Comparison of ENCODE assay signal across 8 mouse cellular contexts in the genomic region with DNA sequence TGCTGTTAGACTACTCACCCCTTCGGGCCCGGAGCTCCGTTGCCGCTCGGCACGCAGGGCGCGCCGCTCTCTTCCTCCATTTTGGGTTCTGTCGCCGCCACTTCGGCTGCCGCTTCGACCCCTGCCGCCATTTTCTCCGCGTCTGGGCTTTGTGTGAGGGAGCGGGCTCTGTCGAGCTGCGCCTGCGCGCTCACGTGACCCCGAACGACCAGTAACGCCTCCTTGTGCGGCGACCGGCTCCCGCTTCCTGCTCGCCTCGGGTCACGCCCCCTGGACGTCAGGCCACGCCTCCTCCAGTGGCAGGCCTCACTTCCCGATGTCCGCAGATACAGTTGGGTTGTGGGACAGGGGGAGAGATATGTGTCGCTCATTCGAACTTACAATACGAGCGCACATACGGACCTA. TPM values are rescaled to one million over a fixed set of nuclear protein-coding genes. Genes with fewer than 3 reads are reported as not detected.
DNase-seq lines count a peak whose midpoint lies in the region; ATAC-seq and TF ChIP-seq lines count a peak whose summit lies in the region.

No protein-coding gene starts in this region.

- peak; percentile 92 for ATAC-seq in erythroblast, adult 5-6 weeks (replicated peaks; ENCODE audit: low FRiP score, poor library complexity, severe bottlenecking)
- ATAC-seq in heart, embryonic 11.5 days (replicated peaks; ENCODE audit: insufficient number of reproducible peaks, low FRiP score, low TSS enrichment): peak; percentile 96
- ATAC-seq in kidney, embryonic 16.5 days (ENCODE audit: low FRiP score, low TSS enrichment): peak; percentile 97

- peak overlapping the region; percentile 83 for H3K4me3 ChIP-seq in heart, embryonic 11.5 days (ENCODE audit: low read depth, low read length)
- peak overlapping the region; percentile 98 for H3K4me3 ChIP-seq in kidney, embryonic 16.5 days (ENCODE audit: low read length)
- peak overlapping the region; percentile 86 for H3K4me3 ChIP-seq in liver, adult 2 months (ENCODE audit: insufficient read depth, low read depth, low read length)
- peak overlapping the region; percentile 93 for H3K4me3 ChIP-seq in myocyte

- H3K9ac ChIP-seq in heart, embryonic 11.5 days (ENCODE audit: low read depth, low read length): peak overlapping the region; percentile 100
- H3K9ac ChIP-seq in kidney, embryonic 16.5 days (replicated peaks; ENCODE audit: low read length): peak overlapping the region; percentile 99
- H3K9ac ChIP-seq in liver, adult 2 months (ENCODE audit: low read depth, low read length): peak overlapping the region; percentile 94

- H3K36me3 ChIP-seq in heart, embryonic 11.5 days (ENCODE audit: control insufficient read depth, insufficient read depth, low read length): no peaks in the 10 kb centered on the region; the same call in 1 of the 2 replicates
- H3K36me3 ChIP-seq in kidney, embryonic 16.5 days (ENCODE audit: insufficient read depth, low read length): no peaks in the 10 kb centered on the region
- peaks cover under 1% of the 10 kb centered on the region for H3K36me3 ChIP-seq in liver, adult 2 months (ENCODE audit: control insufficient read depth, insufficient read depth, low read length)
- no peaks in the 10 kb centered on the region for H3K36me3 ChIP-seq in myocyte (ENCODE audit: control insufficient read depth, insufficient read depth)
- H3K36me3 ChIP-seq in splenic B cell, adult 2 months (ENCODE audit: control insufficient read depth, insufficient read depth, low read length, poor library complexity, severe bottlenecking): no peaks in the 10 kb centered on the region

- no peaks in the 10 kb centered on the region for H3K9me3 ChIP-seq in heart, embryonic 11.5 days (replicated peaks; ENCODE audit: control insufficient read depth, low read length)
- no peaks in the 10 kb centered on the region for H3K9me3 ChIP-seq in kidney, embryonic 16.5 days (ENCODE audit: low read length)

- no peak for TF ChIP-seq CTCF in liver, adult 2 months (IDR thresholded peaks at IDR 0.05; ENCODE audit: low read depth, low read length)

- peak overlapping the region; percentile 96 for H3K27ac ChIP-seq in heart, embryonic 11.5 days (ENCODE audit: low read depth, low read length)
- peak overlapping the region; percentile 96 for H3K27ac ChIP-seq in kidney, embryonic 16.5 days (ENCODE audit: low read length)
- peak overlapping the region; percentile 83 for H3K27ac ChIP-seq in liver, adult 2 months (replicated peaks; ENCODE audit: insufficient read depth, low read depth, low read length)

- TF ChIP-seq POLR2A in liver, adult 2 months (IDR thresholded peaks at IDR 0.05; ENCODE audit: extremely low read depth, insufficient read depth, low read length): peak; percentile 89
- TF ChIP-seq POLR2A in myocyte (IDR thresholded peaks at IDR 0.05; ENCODE audit: insufficient read length, low read depth): peak; percentile 93

- peak overlapping the region; percentile 84 for H3ac ChIP-seq in myocyte (ENCODE audit: control insufficient read depth, insufficient read length)

- H3K79me2 ChIP-seq in liver, adult 2 months (ENCODE audit: control insufficient read depth, insufficient read depth, low read length): peaks cover 14% of the 10 kb centered on the region; the same call in 1 of the 2 replicates
- H3K79me2 ChIP-seq in myocyte (ENCODE audit: control insufficient read depth, insufficient read depth): peaks cover 51% of the 10 kb centered on the region

- WGBS in heart, embryonic 11.5 days (ENCODE audit: insufficient replicate concordance): 0% methylated on average over 42 of the region's 42 CpGs
- WGBS in kidney, embryonic 16.5 days: 0% methylated on average over 41 of the region's 42 CpGs
- under 1% methylated on average over 42 of the region's 42 CpGs for WGBS in liver, adult 2 months

- peaks cover 22% of the 10 kb centered on the region for H3K4me1 ChIP-seq in heart, embryonic 11.5 days (ENCODE audit: control insufficient read depth, insufficient read depth, low read length)
- peaks cover 27% of the 10 kb centered on the region for H3K4me1 ChIP-seq in kidney, embryonic 16.5 days (ENCODE audit: insufficient read depth, low read length)
- peaks cover 11% of the 10 kb centered on the region for H3K4me1 ChIP-seq in liver, adult 2 months (ENCODE audit: control insufficient read depth, insufficient read depth, low read length)

- DNase-seq in B cell, adult 2 months: peak; percentile 99
- DNase-seq in brain, adult 2 months (ENCODE audit: low read depth, low spot score): peak; percentile 98
- peak; percentile 85 for DNase-seq in liver, adult 2 months (ENCODE audit: extremely low read depth, low read depth, low spot score)
- peak; percentile 99 for DNase-seq in splenic B cell, adult 2 months (ENCODE audit: low read depth, low spot score)

- no peaks in the 10 kb centered on the region for H3K27me3 ChIP-seq in heart, embryonic 11.5 days (ENCODE audit: control insufficient read depth, insufficient read depth, low read length)
- no peaks in the 10 kb centered on the region for H3K27me3 ChIP-seq in kidney, embryonic 16.5 days (ENCODE audit: insufficient read depth, low read length)
- H3K27me3 ChIP-seq in liver, adult 2 months (ENCODE audit: control insufficient read depth, insufficient read depth, low read length): no peaks in the 10 kb centered on the region
- H3K27me3 ChIP-seq in myocyte (ENCODE audit: control insufficient read depth, insufficient read depth, insufficient read length): no peaks in the 10 kb centered on the region
- no peaks in the 10 kb centered on the region for H3K27me3 ChIP-seq in splenic B cell, adult 2 months (ENCODE audit: control insufficient read depth, insufficient read depth, low read length, poor library complexity, severe bottlenecking)

- peak overlapping the region; percentile 97 for H3K4me2 ChIP-seq in heart, embryonic 11.5 days
- peak overlapping the region; percentile 70 for H3K4me2 ChIP-seq in kidney, embryonic 16.5 days (replicated peaks; ENCODE audit: low read depth, low read length)
- H3K4me2 ChIP-seq in myocyte (ENCODE audit: low read depth): peak overlapping the region; percentile 98

TF ChIP-seq in myocyte, 11 proteins besides CTCF, POLR2A, EP300 and RAD21:
- no peak for TF ChIP-seq REST (IDR thresholded peaks at IDR 0.05; ENCODE audit: insufficient read depth, insufficient read length)
- no peak for TF ChIP-seq MAX (IDR thresholded peaks at IDR 0.05; ENCODE audit: low read depth)
- peak in 1 of 3 experiments; percentile 30 for TF ChIP-seq MYOD1 (IDR thresholded peaks at IDR 0.05; ENCODE audit: control insufficient read depth in 1 of 3, insufficient read length in 2 of 3, low read depth in 2 of 3)
- TF ChIP-seq CEBPB (IDR thresholded peaks at IDR 0.05; ENCODE audit: insufficient read depth, poor library complexity, severe bottlenecking): no peak
- TF ChIP-seq USF1 (IDR thresholded peaks at IDR 0.05; ENCODE audit: low read depth): peak; percentile 96
- TF ChIP-seq TCF12 (IDR thresholded peaks at IDR 0.05; ENCODE audit: insufficient read depth, poor library complexity, severe bottlenecking): no peak
- peak; percentile 75 for TF ChIP-seq SRF (IDR thresholded peaks at IDR 0.05; ENCODE audit: control insufficient read depth, insufficient read length, low read depth)
- peak in 1 of 3 experiments; percentile 28 for TF ChIP-seq MYOG (IDR thresholded peaks at IDR 0.05; ENCODE audit: control insufficient read depth in 1 of 3, insufficient read depth in 1 of 3, insufficient read length in 2 of 3, low read depth in 2 of 3)
- TF ChIP-seq TCF3 (IDR thresholded peaks at IDR 0.05; ENCODE audit: insufficient read length, low read depth): no peak
- TF ChIP-seq E2F4 (IDR thresholded peaks at IDR 0.05; ENCODE audit: insufficient read depth): no peak
- TF ChIP-seq POLR2AphosphoS2 (IDR thresholded peaks at IDR 0.05; ENCODE audit: insufficient read length, low read depth): peak; percentile 100
TF ChIP-seq in myocyte: peak in this region for 5.

RNA-seq across cellular contexts. Expression of a gene that starts 1.4 kb away (rescaled TPM):
- 1,242 and 1,297 TPM in 2 replicates for total RNA-seq in erythroblast, adult 5-6 weeks (2015; ENCODE audit: low replicate concordance)
- 1,014 and 1,409 TPM in 2 replicates for total RNA-seq in erythroblast, adult 5-6 weeks (2017; ENCODE audit: low replicate concordance)
- polyA plus RNA-seq in heart, embryonic 11.5 days (2014; fragmentation: Nextera tagmentation; extraction: Ambion mirVana): 278 and 323 TPM in 2 replicates
- polyA plus RNA-seq in kidney, embryonic 16.5 days (2015; fragmentation: Nextera tagmentation; extraction: Ambion mirVana): 390 and 407 TPM in 2 replicates
- total RNA-seq in liver, adult 2 months (2014; rRNA removed): 49.9 and 53.7 TPM in 2 replicates
- polyA plus RNA-seq in liver, adult 2 months (2012; rRNA removed): 28.0 and 33.6 TPM in 2 replicates
- 68.2 TPM for polyA plus RNA-seq in myocyte (2012; fragmentation: generic; extraction: Trizol)

RNA-seq across cellular contexts. Expression of a gene that starts 33.2 kb away (rescaled TPM):
- 910 and 992 TPM in 2 replicates for total RNA-seq in erythroblast, adult 5-6 weeks (2015; ENCODE audit: low replicate concordance)
- 1,070 and 1,140 TPM in 2 replicates for total RNA-seq in erythroblast, adult 5-6 weeks (2017; ENCODE audit: low replicate concordance)
- polyA plus RNA-seq in heart, embryonic 11.5 days (2014; fragmentation: Nextera tagmentation; extraction: Ambion mirVana): 73.6 and 83.2 TPM in 2 replicates
- 58.4 and 61.9 TPM in 2 replicates for polyA plus RNA-seq in kidney, embryonic 16.5 days (2015; fragmentation: Nextera tagmentation; extraction: Ambion mirVana)
- 65.1 and 71.2 TPM in 2 replicates for total RNA-seq in liver, adult 2 months (2014; rRNA removed)
- polyA plus RNA-seq in liver, adult 2 months (2012; rRNA removed): 92.3 and 94.0 TPM in 2 replicates
- 51.5 TPM for polyA plus RNA-seq in myocyte (2012; fragmentation: generic; extraction: Trizol)

RNA-seq across cellular contexts. Expression of a gene that starts 47.4 kb away (rescaled TPM):
- total RNA-seq in erythroblast, adult 5-6 weeks (2015; ENCODE audit: low replicate concordance): 48.4 and 55.8 TPM in 2 replicates
- total RNA-seq in erythroblast, adult 5-6 weeks (2017; ENCODE audit: low replicate concordance): 6.3 and 12.6 TPM in 2 replicates
- 0.43 and 0.62 TPM in 2 replicates for polyA plus RNA-seq in heart, embryonic 11.5 days (2014; fragmentation: Nextera tagmentation; extraction: Ambion mirVana)
- 0.31 and 0.63 TPM in 2 replicates for polyA plus RNA-seq in kidney, embryonic 16.5 days (2015; fragmentation: Nextera tagmentation; extraction: Ambion mirVana)
- 0.13 TPM in 1 of 2 replicates, not detected in the other for total RNA-seq in liver, adult 2 months (2014; rRNA removed)
- 0.23 and 0.45 TPM in 2 replicates for polyA plus RNA-seq in liver, adult 2 months (2012; rRNA removed)
- polyA plus RNA-seq in myocyte (2012; fragmentation: generic; extraction: Trizol): 0.41 TPM

RNA-seq across cellular contexts. Expression of a gene that starts 56.4 kb away (rescaled TPM):
- 12.5 and 25.3 TPM in 2 replicates for total RNA-seq in erythroblast, adult 5-6 weeks (2015; ENCODE audit: low replicate concordance)
- 4.3 and 8.0 TPM in 2 replicates for total RNA-seq in erythroblast, adult 5-6 weeks (2017; ENCODE audit: low replicate concordance)
- polyA plus RNA-seq in heart, embryonic 11.5 days (2014; fragmentation: Nextera tagmentation; extraction: Ambion mirVana): 56.4 and 59.9 TPM in 2 replicates
- 46.3 and 58.4 TPM in 2 replicates for polyA plus RNA-seq in kidney, embryonic 16.5 days (2015; fragmentation: Nextera tagmentation; extraction: Ambion mirVana)
- total RNA-seq in liver, adult 2 months (2014; rRNA removed): 1.0 and 1.7 TPM in 2 replicates
- 15.1 and 15.5 TPM in 2 replicates for polyA plus RNA-seq in liver, adult 2 months (2012; rRNA removed)
- polyA plus RNA-seq in myocyte (2012; fragmentation: generic; extraction: Trizol): 21.9 TPM

Comparison
In these comparisons a context has a peak if more than half of its experiments do, and no peak if none do; other contexts are left out.
1. Peak in every context shown above with its lines: DNase-seq, ATAC-seq, H3K4me3 ChIP-seq and H3K27ac ChIP-seq.